Mouse (Mus musculus) intestine, embryonic 15.5 days (tissue): Measurements from ENCODE around the gene Ceacam2. TPM values are rescaled to one million over a fixed set of nuclear protein-coding genes. Genes with fewer than 3 reads are reported as not detected.
"Not testable (repeated sequence)": the region's sequence is repeated elsewhere in the genome, so short reads cannot be mapped to it uniquely, and the experiment has no call there.

Source experiments
- ATAC-seq: fragments of 200-750 bp; cut with Nextera tagmentation; 2 replicates; pipeline ENCODE4 v1.8.0; 2017; ENCODE audit warnings: moderate TSS enrichment, moderate library complexity
- H3K27ac ChIP-seq: fragments of 300-500 bp; sonication (generic); 2 replicates; pipeline ENCODE4 v1.5.1; 2015; ENCODE audit warnings: mild to moderate bottlenecking, inconsistent platforms
- H3K27me3 ChIP-seq: fragments of 300-500 bp; sonication (generic); replicated peaks from 2 replicates; pipeline ENCODE4 v1.6.1; 2015; ENCODE audit warnings: inconsistent platforms
- H3K36me3 ChIP-seq: fragments of 300-500 bp; sonication (generic); 2 replicates; pipeline ENCODE4 v1.6.1; 2015; ENCODE audit warnings: inconsistent platforms
- H3K4me1 ChIP-seq: fragments of 300-500 bp; sonication (generic); replicated peaks from 2 replicates; pipeline ENCODE4 v1.6.1; 2015; ENCODE audit warnings: inconsistent platforms
- H3K4me2 ChIP-seq: fragments of 300-500 bp; sonication (generic); replicated peaks from 2 replicates; pipeline ENCODE4 v1.6.1; 2015; ENCODE audit warnings: mild to moderate bottlenecking, inconsistent platforms
- H3K4me3 ChIP-seq: fragments of 300-500 bp; sonication (generic); replicated peaks from 2 replicates; pipeline ENCODE4 v1.5.1; 2015; ENCODE audit warnings: inconsistent platforms
- H3K9ac ChIP-seq: fragments of 300-500 bp; sonication (generic); 2 replicates; pipeline ENCODE4 v1.6.1; 2015; ENCODE audit warnings: inconsistent platforms
- H3K9me3 ChIP-seq: fragments of 300-500 bp; sonication (generic); 2 replicates; pipeline ENCODE4 v1.6.1; 2016; ENCODE audit warnings: inconsistent platforms
- WGBS: fragments of 180-500 bp; shearing (Covaris S2); methylation state at CpG from one replicate; pipeline ENCODE4 v1.1.7; 2015; 5-methylcytosine and 5-hydroxymethylcytosine counted together
- polyA plus RNA-seq: library from polyadenylated mRNA; unstranded; fragments of >200 nt; fragmentation: Nextera tagmentation; extraction: Ambion mirVana; gene quantifications from 2 replicates; pipeline ENCODE4 v1.2.1, GENCODE M21; 2015

The Ceacam2 gene
- polyA plus RNA-seq, 1 experiment from 2014 or later: 0.18 TPM

DNA sequence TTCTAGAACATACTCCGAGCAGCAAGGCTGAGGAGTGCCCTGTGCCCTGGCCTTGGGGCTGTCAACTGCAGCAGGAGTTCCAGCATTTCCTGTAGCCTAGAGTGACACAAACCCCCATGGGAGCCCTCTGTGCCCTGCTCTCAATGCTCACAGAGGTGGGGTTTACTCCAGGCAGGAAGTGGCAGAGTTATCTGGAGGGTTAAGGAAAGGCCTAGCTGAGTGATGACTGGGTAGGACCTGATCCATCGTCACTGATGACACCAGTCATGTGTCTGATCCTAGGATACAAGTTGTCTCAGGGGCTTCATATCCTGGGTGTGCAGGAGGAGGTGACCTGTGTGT is 61.9 kb downstream of the Ceacam2 start:
- peak; percentile 73; the same call in 1 of the 2 replicates for ATAC-seq
- 55% methylated on average over 2 of the region's 2 CpGs for WGBS
- H3K27ac ChIP-seq, H3K4me1 ChIP-seq, H3K36me3 ChIP-seq, H3K4me2 ChIP-seq, H3K4me3 ChIP-seq, H3K27me3 ChIP-seq, H3K9me3 ChIP-seq, H3K9ac ChIP-seq: not testable (repeated sequence)

DNA sequence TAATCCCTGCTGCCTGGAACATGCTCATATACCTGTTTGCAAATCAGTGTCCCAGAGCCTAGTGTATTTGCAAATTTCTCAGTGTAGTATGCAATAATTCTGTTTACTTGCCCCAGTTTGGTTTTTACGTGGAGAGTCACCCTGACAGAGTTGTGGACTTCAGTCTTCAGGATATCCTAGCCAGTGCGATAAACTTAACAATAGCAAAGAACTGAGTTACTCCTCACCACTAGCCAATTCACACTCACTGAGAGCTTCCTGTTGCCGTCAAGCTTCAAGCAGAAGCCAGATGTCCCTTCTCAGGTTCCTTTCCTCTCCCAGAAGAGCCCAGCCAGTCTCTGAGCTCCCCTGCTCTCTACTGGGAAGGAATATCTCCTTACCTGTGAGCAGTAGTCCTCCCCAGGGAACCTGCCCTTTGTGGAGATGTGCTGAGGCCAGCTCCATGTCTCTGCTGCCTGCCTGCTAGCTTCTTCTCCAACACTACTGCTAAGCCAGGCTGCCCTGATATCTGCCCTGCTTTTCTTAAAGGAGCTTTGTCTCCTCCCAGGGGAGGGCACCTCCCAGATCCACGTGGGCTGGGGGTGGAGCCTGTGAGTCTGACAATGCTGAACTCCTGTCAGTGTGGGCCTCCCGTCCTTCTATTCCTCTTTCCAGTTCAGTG is 62.4 kb downstream of the Ceacam2 start, which contains the start of gene Ceacam1:
TSS of gene Ceacam1 (minus strand) at position 513 of the 661 bp plus-strand sequence.
- ATAC-seq: peak; percentile 95
- H3K27ac ChIP-seq: not testable (repeated sequence)
- WGBS: 15% methylated on average over 5 of the region's 5 CpGs

DNA sequence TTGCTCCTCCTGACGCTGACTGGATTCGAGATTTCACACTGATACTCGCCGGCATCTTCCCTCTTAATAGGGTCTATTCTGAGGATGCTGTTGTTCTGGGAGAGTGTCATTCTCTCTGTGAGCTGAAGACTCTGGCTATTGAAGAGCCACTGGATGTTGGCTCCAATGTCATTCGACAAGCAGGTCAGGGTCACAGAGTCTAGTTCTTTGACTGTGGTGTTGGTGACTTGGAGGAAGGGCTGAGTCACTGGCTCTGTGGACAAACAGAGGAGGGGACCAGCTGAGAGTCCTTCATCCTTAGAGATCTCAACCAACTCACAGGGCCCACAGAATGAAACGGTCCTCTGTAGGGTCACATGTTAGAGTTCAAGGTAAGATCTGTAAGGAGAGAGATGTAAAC is 67.8 kb downstream of the Ceacam2 start:
- H3K27me3 ChIP-seq, H3K36me3 ChIP-seq, H3K4me1 ChIP-seq, H3K9ac ChIP-seq, H3K9me3 ChIP-seq, H3K27ac ChIP-seq, H3K4me3 ChIP-seq, ATAC-seq, H3K4me2 ChIP-seq: not testable (repeated sequence)
- WGBS: 82% methylated on average over 6 of the region's 6 CpGs

More for the DNA sequence above, 62.4 kb downstream of the Ceacam2 start, which contains the start of gene Ceacam1:
- H3K36me3 ChIP-seq, H3K9ac ChIP-seq, H3K27me3 ChIP-seq, H3K4me1 ChIP-seq, H3K9me3 ChIP-seq, H3K4me3 ChIP-seq: not testable (repeated sequence)
- peak within 1 kb of the TSS; percentile 35; the same call in 1 of the 2 replicates for H3K4me2 ChIP-seq

Other genes with a start within 250 kb of the Ceacam2 start
- gene Pafah1b3, start 241.9 kb downstream of the Ceacam2 start, polyA plus RNA-seq: 173 TPM in 2 replicates
- gene Prr19, start 238.4 kb downstream of the Ceacam2 start, polyA plus RNA-seq: 0.41 and 0.71 TPM in 2 replicates
- gene Tmem145, start 233.8 kb downstream of the Ceacam2 start, polyA plus RNA-seq: 1.2 and 1.3 TPM in 2 replicates
- 8.1 and 9.2 TPM in 2 replicates for gene Megf8, start 222.7 kb downstream of the Ceacam2 start, polyA plus RNA-seq
- 0.47 and 0.63 TPM in 2 replicates for gene Cnfn, start 170.1 kb downstream of the Ceacam2 start, polyA plus RNA-seq
- gene Lipe, start 141.1 kb downstream of the Ceacam2 start, polyA plus RNA-seq: 7.0 and 8.8 TPM in 2 replicates
- gene Cxcl17, start 127.0 kb downstream of the Ceacam2 start, polyA plus RNA-seq: 0.45 TPM in 1 of 2 replicates, not detected in the other
- 31.4 and 32.3 TPM in 2 replicates for gene Ceacam1, start 62.3 kb downstream of the Ceacam2 start, polyA plus RNA-seq
- 13.3 and 19.0 TPM in 2 replicates for gene Erich4, start 76.0 kb upstream of the Ceacam2 start, polyA plus RNA-seq
- 38.4 and 43.4 TPM in 2 replicates for gene Dmac2, start 79.6 kb upstream of the Ceacam2 start, polyA plus RNA-seq
- 7.1 and 8.6 TPM in 2 replicates for gene B3gnt8, start 86.8 kb upstream of the Ceacam2 start, polyA plus RNA-seq
- gene Bckdha, start 119.1 kb upstream of the Ceacam2 start, polyA plus RNA-seq: 44.7 and 49.2 TPM in 2 replicates
- 80.5 and 87.7 TPM in 2 replicates for gene Exosc5, start 119.3 kb upstream of the Ceacam2 start, polyA plus RNA-seq
- gene Tmem91, start 135.3 kb upstream of the Ceacam2 start, polyA plus RNA-seq: 1.9 and 2.4 TPM in 2 replicates
- gene B9d2, start 140.9 kb upstream of the Ceacam2 start, polyA plus RNA-seq: 22.4 and 23.7 TPM in 2 replicates
- 2.3 and 2.5 TPM in 2 replicates for gene Tgfb1, start 147.1 kb upstream of the Ceacam2 start, polyA plus RNA-seq
- gene Ccdc97, start 179.2 kb upstream of the Ceacam2 start, polyA plus RNA-seq: 18.5 and 19.3 TPM in 2 replicates
- 43.9 and 51.5 TPM in 2 replicates for gene Hnrnpul1, start 214.9 kb upstream of the Ceacam2 start, polyA plus RNA-seq
- 69.8 and 71.5 TPM in 2 replicates for gene Axl, start 248.8 kb upstream of the Ceacam2 start, polyA plus RNA-seq